Mouse (Mus musculus): ENCODE measurements around the gene Tm2d3. TPM values are rescaled to one million over a fixed set of nuclear protein-coding genes. Genes with fewer than 3 reads are reported as not detected.

Tm2d3 gene
- polyA plus RNA-seq, 1 experiment from 2014 or later, result 78.7 TPM

Other genes with a start within 250 kb of the Tm2d3 start
- 18.2 and 22.3 TPM in 2 replicates for gene Tjp1, start 163.4 kb upstream of the Tm2d3 start, polyA plus RNA-seq (2014; fragmentation: Nextera tagmentation; extraction: Ambion mirVana)
- gene Tarsl2, start 46.3 kb upstream of the Tm2d3 start, polyA plus RNA-seq (2014; fragmentation: Nextera tagmentation; extraction: Ambion mirVana), result 14.5 and 15.4 TPM in 2 replicates
- gene Pcsk6, start 170.6 kb downstream of the Tm2d3 start, polyA plus RNA-seq (2014; fragmentation: Nextera tagmentation; extraction: Ambion mirVana), result 12.3 and 16.0 TPM in 2 replicates

All from embryonic facial prominence, embryonic 14.5 days (tissue).